Mouse (Mus musculus) brain, embryonic 14.5 days (tissue): ENCODE data around the gene Inpp4a.

Source experiments
- CTCF ChIP-seq: fragments of 200-500 bp; IDR thresholded peaks from 2 replicates; pipeline ENCODE4 v1.5.1; 2012; ENCODE audit warnings: inconsistent platforms, mild to moderate bottlenecking, moderate library complexity, borderline replicate concordance; ENCODE audit not compliant: insufficient read depth, insufficient read length; ENCODE audit errors: extremely low read depth
- POLR2A ChIP-seq: fragments of 200-500 bp; IDR thresholded peaks from 2 replicates; pipeline ENCODE4 v1.6.1; 2012; ENCODE audit warnings: mild to moderate bottlenecking, inconsistent platforms, borderline replicate concordance; ENCODE audit not compliant: poor library complexity, insufficient read depth, insufficient read length, severe bottlenecking; ENCODE audit errors: extremely low read depth

GRCm38 (mm10) chr1:37368125-37368524, 68.5 kb downstream of the Inpp4a start:
- TF ChIP-seq CTCF (no peak), POLR2A (no peak)
